Mouse (Mus musculus) cortical plate, adult 2 months (tissue): ENCODE results near the gene Gm37240. TPM values are rescaled to one million over a fixed set of nuclear protein-coding genes. Genes with fewer than 3 reads are reported as not detected.

Source experiments
- H3K27ac ChIP-seq: fragments of 200-500 bp; 2 replicates; pipeline ENCODE4 v1.5.1; 2012; ENCODE audit warnings: low read length, control low read depth, inconsistent platforms; ENCODE audit not compliant: insufficient read depth
- H3K4me1 ChIP-seq: fragments of 200-500 bp; 2 replicates; pipeline ENCODE4 v1.6.1; 2011; ENCODE audit warnings: low read length; ENCODE audit not compliant: control insufficient read depth, insufficient read depth
- H3K4me3 ChIP-seq: fragments of 200-500 bp; 2 replicates; pipeline ENCODE4 v1.5.1; 2011; ENCODE audit warnings: mild to moderate bottlenecking, low read length, control low read depth; ENCODE audit not compliant: insufficient read depth
- CTCF ChIP-seq: fragments of 200-500 bp; IDR thresholded peaks from 2 replicates; pipeline ENCODE4 v1.5.1; 2011; ENCODE audit warnings: mild to moderate bottlenecking, control low read depth, low read length; ENCODE audit not compliant: insufficient read depth; ENCODE audit errors: extremely low read depth
- POLR2A ChIP-seq: fragments of 200-500 bp; IDR thresholded peaks from 2 replicates; pipeline ENCODE4 v1.6.1; 2011; ENCODE audit warnings: mild to moderate bottlenecking, low read length, control low read depth; ENCODE audit not compliant: insufficient read depth; ENCODE audit errors: extremely low read depth
- polyA plus RNA-seq: library from polyadenylated mRNA; depleted of rRNA; stranded (reverse); fragments of >200 nt; gene quantifications from 2 replicates; pipeline ENCODE4 v1.2.3, GENCODE M21; 2012

Gene Gm37240
- polyA plus RNA-seq, 1 experiment = 0.81 TPM

GRCm38 (mm10) chr3:85117702-85118101, 769.6 kb downstream of the Gm37240 start:
- no peaks in the 10 kb centered on the region for H3K4me1 ChIP-seq
- no peak overlapping the region for H3K27ac ChIP-seq
- no peak overlapping the region for H3K4me3 ChIP-seq
- TF ChIP-seq POLR2A (no peak), CTCF (no peak)

GRCm38 (mm10) chr3:85117014-85117413, 770.3 kb downstream of the Gm37240 start:
- Histone ChIP-seq H3K4me1 (no peaks in the 10 kb centered on the region), H3K4me3 (no peak overlapping the region), H3K27ac (no peak overlapping the region)
- TF ChIP-seq CTCF = no peak
- no peak for TF ChIP-seq POLR2A

GRCm38 (mm10) chr3:85115959-85116543, 771.3 kb downstream of the Gm37240 start:
- H3K27ac ChIP-seq = no peak overlapping the region
- H3K4me3 ChIP-seq = no peak overlapping the region
- TF ChIP-seq POLR2A (no peak), CTCF (no peak)
- no peaks in the 10 kb centered on the region for H3K4me1 ChIP-seq

- no peak for TF ChIP-seq CTCF
- TF ChIP-seq POLR2A = no peak
- no peak overlapping the region for H3K27ac ChIP-seq
- no peak overlapping the region for H3K4me3 ChIP-seq
- H3K4me1 ChIP-seq = peaks cover 5% of the 10 kb centered on the region
These were observed 773.8 kb downstream of the Gm37240 start for GRCm38 (mm10) chr3:85113565-85113964.

GRCm38 (mm10) chr3:85110762-85111161, 776.6 kb downstream of the Gm37240 start:
- TF ChIP-seq POLR2A (no peak), CTCF (no peak)
- Histone ChIP-seq H3K4me1 (peaks cover 5% of the 10 kb centered on the region), H3K27ac (peak overlapping the region; percentile 22), H3K4me3 (no peak overlapping the region)

- no peak overlapping the region for H3K27ac ChIP-seq
- TF ChIP-seq CTCF (no peak), POLR2A (no peak)
- H3K4me3 ChIP-seq = no peak overlapping the region
- H3K4me1 ChIP-seq = peaks cover 5% of the 10 kb centered on the region
These were observed 778.1 kb downstream of the Gm37240 start for GRCm38 (mm10) chr3:85109221-85109620.

GRCm38 (mm10) chr3:85108396-85108795, 778.9 kb downstream of the Gm37240 start:
- no peak overlapping the region for H3K27ac ChIP-seq
- no peak overlapping the region for H3K4me3 ChIP-seq
- peaks cover 5% of the 10 kb centered on the region for H3K4me1 ChIP-seq
- no peak for TF ChIP-seq POLR2A
- TF ChIP-seq CTCF = no peak

- Histone ChIP-seq H3K27ac (no peak overlapping the region), H3K4me3 (no peak overlapping the region), H3K4me1 (peaks cover 5% of the 10 kb centered on the region)
- TF ChIP-seq POLR2A (no peak), CTCF (no peak)
These were observed 780.4 kb downstream of the Gm37240 start for GRCm38 (mm10) chr3:85106956-85107355.

- Histone ChIP-seq H3K4me3 (no peak overlapping the region), H3K27ac (no peak overlapping the region), H3K4me1 (no peaks in the 10 kb centered on the region)
- TF ChIP-seq POLR2A = no peak
- TF ChIP-seq CTCF = no peak
These were observed 783.0 kb downstream of the Gm37240 start for GRCm38 (mm10) chr3:85104301-85104700.

GRCm38 (mm10) chr3:85080882-85081558, 806.3 kb downstream of the Gm37240 start:
- H3K27ac ChIP-seq = no peak overlapping the region
- H3K4me1 ChIP-seq = no peaks in the 10 kb centered on the region
- H3K4me3 ChIP-seq = no peak overlapping the region
- no peak for TF ChIP-seq POLR2A

- H3K4me1 ChIP-seq = no peaks in the 10 kb centered on the region
- H3K4me3 ChIP-seq = no peak overlapping the region
- no peak for TF ChIP-seq CTCF
- no peak for TF ChIP-seq POLR2A
- no peak overlapping the region for H3K27ac ChIP-seq
These were observed 823.2 kb downstream of the Gm37240 start for GRCm38 (mm10) chr3:85064113-85064512.
